Mouse (Mus musculus) urinary bladder, adult 18-20 months (tissue): Measurements from ENCODE around the gene Ikzf2.

Source experiments
- DNase-seq, 2 experiments: peaks; one replicate each; pipeline ENCODE4 v3.0.0; 2022; ENCODE audit warnings: low spot score in 2 of 2, mixed read lengths in 2 of 2

Gene Ikzf2

GRCm38 (mm10) chr1:69667456-69667855 lies 19.6 kb downstream of the Ikzf2 start:
- no peak for DNase-seq

DNA sequence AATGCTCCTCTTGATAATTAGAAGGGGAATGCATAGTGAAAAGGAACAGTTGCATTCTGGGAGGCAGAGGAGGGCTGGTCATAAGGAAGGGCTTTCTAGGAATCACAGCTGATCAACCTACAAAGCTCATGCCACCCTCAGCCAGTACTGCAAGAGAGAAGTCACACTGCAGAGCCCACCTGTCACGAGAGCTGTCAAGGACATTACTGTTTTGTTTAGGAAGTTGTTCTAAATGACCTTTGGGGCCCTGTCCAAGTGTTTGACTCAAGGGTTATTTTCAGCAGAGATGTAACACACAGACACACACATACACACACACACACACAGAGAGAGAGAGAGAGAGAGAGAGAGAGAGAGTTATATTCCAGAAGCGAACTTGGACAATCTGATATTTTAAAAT lies 27.3 kb downstream of the Ikzf2 start:
- DNase-seq = no peak

- DNase-seq = no peak
These were observed 29.0 kb downstream of the Ikzf2 start for GRCm38 (mm10) chr1:69658051-69658450.

DNA sequence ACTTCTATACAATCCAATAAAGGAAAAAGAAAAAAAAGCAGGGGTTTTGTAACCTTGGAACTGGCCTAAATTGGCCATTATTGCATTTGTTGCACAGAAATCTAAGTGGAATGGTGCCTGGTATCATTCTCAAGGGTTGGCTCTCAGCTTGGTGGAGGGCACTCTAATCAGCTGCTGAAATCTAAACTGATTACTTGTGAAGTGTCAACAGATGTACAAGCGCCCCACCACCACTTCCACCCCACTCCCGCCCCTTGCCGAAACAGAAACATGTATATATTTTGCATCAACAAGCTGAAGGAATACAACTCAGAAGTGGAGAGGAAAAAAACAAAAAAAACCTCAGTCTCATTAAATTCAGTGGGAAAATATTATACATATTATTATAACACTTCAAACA lies 29.6 kb downstream of the Ikzf2 start:
- no peak for DNase-seq

GRCm38 (mm10) chr1:69656929-69657328 lies 30.1 kb downstream of the Ikzf2 start:
- DNase-seq = no peak

DNA sequence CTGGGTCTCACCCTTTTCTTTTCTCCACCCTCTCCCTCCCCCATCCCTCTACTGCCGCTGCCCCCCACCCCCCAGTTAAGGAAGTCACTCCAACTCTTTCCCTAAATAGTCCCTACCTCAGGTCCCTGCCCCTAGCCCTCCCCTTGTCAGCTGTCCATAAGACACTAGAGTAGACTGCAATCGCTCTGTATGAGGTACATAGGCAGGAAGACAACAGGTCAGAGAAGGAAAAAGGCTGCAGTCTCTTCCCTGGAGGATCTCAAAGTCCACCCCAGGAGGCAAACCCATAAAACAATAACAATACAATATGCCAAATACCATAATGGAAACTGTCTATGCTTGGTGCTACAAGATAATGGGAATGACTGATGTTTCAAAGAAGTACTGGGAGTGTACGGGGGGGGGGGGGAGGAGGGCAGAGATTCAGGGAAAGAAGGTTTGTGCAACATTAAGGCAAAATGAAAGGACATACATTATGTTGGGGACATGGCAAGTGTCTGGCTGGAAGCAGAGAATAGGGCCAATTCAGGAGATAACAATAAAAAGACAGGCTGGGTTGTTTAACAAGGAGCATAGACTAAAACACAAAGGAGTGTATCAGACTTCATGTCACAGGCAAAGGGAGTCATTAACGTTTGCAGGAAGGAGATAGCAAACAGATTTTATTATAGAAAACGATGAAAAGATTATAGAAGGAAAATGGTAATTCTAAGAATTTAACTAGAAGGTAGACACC lies 30.8 kb downstream of the Ikzf2 start:
- no peak for DNase-seq

- DNase-seq = no peak
These were observed 31.7 kb downstream of the Ikzf2 start for GRCm38 (mm10) chr1:69655368-69655767.

- no peak for DNase-seq
These were observed 32.1 kb downstream of the Ikzf2 start for GRCm38 (mm10) chr1:69654955-69655354.

DNA sequence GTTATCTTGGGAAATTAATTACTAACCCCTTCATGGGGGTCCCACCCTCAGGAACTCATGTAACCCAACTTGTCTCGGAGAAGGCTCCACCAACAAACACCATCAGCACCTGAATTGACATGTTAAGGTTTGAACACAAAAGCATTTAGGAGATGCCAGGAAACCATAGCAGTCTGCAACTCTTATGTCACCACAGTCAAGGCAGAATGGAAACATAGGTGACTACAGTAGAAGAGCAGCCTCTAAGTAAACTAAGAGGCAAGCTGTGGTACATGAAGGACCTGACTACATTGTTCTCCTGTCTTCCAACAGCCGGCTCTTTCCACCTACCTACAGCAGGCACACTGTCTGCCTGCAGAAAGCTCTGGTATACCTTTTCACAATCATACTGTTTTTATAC lies 33.6 kb downstream of the Ikzf2 start:
- DNase-seq = no peak

DNA sequence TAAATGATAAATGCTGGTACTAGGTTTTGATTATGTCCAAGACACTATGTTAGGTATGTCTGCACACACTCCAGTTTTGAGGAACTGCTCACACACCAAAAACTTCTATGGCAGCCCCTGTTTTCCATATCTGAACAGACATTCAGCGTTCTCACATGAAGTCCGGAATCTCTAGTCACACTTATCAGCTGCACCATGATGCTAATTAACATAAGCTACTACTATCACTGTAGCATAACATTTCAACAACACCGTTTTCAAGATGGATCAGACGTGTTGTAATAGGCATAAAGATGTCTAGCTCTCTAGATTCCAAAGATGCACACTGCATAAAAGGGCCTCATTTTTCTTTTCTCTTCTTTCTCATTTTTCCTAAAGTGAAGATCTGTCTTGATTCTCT lies 43.9 kb downstream of the Ikzf2 start:
- DNase-seq = no peak

DNA sequence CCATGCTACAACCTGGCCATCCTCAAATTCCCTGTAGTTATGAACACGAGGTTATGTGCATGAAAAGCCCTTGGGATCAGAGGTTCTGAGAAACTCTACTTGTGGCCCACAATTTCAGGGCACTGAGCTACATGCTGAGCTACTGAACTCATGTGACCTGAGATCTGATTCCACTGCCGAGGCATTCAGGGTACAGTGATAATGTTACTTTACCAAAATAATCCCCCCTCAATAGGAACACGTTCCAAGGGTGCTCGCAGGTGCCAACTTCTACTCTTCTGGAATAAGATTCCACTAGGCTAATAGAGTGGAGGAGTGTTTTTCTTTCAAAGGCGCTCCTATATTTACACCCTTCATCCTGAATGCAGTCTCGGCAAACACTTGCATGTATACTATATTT lies 45.1 kb downstream of the Ikzf2 start:
- DNase-seq = no peak

DNA sequence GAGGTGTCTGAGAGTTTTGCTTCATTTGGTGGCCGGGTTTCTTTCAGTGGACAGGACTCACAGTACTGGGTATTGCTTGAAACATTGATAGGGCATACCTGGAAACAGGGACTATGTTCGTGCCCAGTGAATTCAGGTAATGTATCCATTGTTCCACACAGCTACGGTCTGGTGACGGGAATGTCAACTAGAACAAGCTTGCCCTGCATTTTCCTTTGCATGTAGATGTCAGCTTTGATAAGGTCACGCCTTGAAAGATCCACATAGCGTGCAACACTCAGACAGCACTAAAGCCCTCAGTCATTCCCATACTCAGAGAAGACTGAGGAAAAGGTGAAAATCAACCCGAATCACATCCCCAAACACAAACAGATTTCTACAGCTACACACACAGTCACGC lies 48.7 kb downstream of the Ikzf2 start:
- DNase-seq = peak; percentile 26 to 27

DNA sequence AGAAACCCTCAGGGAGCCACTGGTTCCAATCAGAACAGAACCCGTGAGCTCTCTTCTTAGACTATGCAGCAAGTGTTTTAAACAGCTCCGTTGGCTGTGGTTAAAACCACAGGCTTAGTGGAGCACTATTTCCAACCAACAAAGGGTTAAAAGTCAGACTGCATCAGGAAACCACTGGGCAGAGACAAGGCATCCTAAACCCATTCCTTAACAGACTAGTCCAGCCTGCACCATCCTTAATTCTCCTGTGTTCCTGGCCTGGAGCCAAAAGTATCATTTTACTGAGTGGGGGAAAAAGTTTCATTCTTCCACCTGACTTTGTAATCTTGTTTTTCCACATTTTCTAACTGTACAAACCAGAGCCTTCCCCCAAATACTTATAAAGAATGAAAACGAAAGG lies 49.1 kb downstream of the Ikzf2 start:
- no peak for DNase-seq

- no peak for DNase-seq
These were observed 52.8 kb downstream of the Ikzf2 start for GRCm38 (mm10) chr1:69634259-69634658.

GRCm38 (mm10) chr1:69630508-69630907 lies 56.5 kb downstream of the Ikzf2 start:
- DNase-seq = no peak

DNA sequence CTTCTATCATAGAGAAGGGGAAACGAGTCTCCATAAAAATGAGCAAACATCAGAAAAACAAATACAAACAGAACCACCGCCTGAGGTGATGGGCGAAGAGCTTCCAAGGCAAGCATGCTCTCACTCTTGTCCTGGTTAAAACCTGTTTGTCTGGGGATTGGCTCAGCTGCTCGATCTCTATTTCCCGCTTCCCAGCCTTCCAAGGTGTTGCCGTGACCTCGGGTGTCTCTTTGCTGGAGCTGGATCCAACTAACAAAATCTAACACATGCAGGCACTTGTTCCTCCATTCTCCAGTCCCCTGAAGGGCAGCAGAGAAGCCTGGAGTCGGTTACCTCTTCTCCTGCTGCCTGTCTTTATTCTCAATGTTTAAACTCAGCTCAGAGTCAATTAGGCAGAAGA lies 57.5 kb downstream of the Ikzf2 start:
- DNase-seq = peak in 1 of 2 experiments; percentile 20

DNA sequence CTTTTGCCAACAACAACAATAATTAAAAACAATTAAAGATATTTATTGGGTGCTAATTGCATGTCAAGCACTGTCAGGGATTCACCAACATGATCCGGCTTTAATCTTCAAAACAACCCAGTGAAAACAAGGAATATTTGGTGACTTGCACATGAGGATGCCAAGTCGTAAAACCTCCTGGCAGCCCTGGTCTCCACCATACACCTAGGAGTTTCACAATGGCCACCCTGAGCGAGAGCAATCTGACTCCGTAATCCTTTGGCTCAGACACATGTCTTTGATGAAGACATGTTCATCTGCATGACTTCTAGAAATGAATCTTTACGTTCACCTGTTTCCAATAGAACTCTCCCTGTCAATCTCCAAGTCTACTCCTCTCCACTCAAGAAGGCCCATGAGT lies 75.0 kb downstream of the Ikzf2 start:
- DNase-seq = no peak

GRCm38 (mm10) chr1:69611204-69611725 lies 75.8 kb downstream of the Ikzf2 start:
- DNase-seq = no peak

- DNase-seq = no peak
These were observed 76.3 kb downstream of the Ikzf2 start for GRCm38 (mm10) chr1:69610791-69611190.

- DNase-seq = no peak
These were observed 78.2 kb downstream of the Ikzf2 start for GRCm38 (mm10) chr1:69608846-69609245.

- DNase-seq = no peak
These were observed 80.2 kb downstream of the Ikzf2 start for GRCm38 (mm10) chr1:69606844-69607243.

GRCm38 (mm10) chr1:69604213-69604612 lies 82.8 kb downstream of the Ikzf2 start:
- no peak for DNase-seq

DNA sequence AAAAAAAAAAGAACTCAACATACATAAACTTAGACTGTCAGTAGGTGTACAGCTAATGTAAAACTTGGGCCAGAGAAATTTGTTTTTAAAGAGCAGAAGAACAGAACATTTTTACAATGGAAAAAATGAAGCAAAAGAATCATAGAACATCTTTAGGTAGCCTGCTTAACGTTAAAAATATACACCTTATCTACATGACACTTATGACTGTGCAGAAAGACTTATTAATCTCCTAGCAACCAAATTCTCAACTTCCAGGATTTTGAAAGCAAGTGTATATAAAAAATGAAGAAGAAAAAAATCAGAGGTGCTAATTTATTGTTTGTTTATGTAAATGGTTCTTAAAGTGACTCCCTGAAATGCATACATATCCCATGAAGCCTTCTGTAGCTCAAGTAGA lies 86.1 kb downstream of the Ikzf2 start:
- no peak for DNase-seq
